Mouse (Mus musculus): ENCODE data around the gene Fam234b.

GRCm38 (mm10) chr6:135197446-135197845, 331 bp upstream of the Fam234b start:
- TF ChIP-seq CTCF (IDR thresholded peaks at IDR 0.05; ENCODE audit: insufficient read depth, low read depth, low read length) (no peak), POLR2A (IDR thresholded peaks at IDR 0.05; ENCODE audit: insufficient read depth, low read depth, low read length) (no peak)
